Mouse (Mus musculus) gastrocnemius, postnatal 10 days (tissue): ENCODE measurements at regions not wholly inside any gene's neighbourhood (a gene's known extent, or its start where the extent isn't known, plus 50 kb on each side); places are given as distances from the start of the nearest gene placed in this dataset.
A peak's percentile ranks its signal among the peaks of the same experiment; 100 is the strongest.

Experiments used
- DNase-seq: peaks from one replicate; pipeline ENCODE4 v3.0.0; 2021; ENCODE audit warnings: mixed read lengths

DNA sequence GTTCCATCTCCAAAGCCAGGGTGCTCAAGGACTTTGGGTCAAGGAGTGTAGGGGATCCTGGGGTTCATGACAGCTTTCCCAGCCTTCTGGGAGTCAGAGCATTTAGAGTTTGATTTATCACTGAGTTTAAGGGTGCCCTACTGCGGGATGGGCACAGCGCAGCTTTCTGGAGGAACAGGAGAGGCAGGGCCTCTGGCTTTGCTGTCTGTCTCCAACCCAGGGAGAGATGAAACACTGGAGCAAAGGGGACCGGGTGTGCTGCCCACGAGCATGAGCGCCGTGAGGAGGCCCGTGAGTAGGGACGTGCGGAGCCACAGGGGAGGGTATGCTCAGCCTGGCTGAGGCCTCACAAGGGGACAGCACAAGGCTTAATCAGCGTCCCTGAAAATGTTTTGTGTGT is 89.1 kb upstream of the Tmem189 start:
- no peak for DNase-seq

- no peak for DNase-seq
Observed at GRCm38 (mm10) chr2:167778271-167778670, 88.6 kb upstream of the Tmem189 start.

GRCm38 (mm10) chr2:167777331-167778085 is 87.9 kb upstream of the Tmem189 start:
- peak; percentile 77 for DNase-seq

GRCm38 (mm10) chr2:167776251-167777168 is 86.9 kb upstream of the Tmem189 start:
- DNase-seq, result no peak

DNA sequence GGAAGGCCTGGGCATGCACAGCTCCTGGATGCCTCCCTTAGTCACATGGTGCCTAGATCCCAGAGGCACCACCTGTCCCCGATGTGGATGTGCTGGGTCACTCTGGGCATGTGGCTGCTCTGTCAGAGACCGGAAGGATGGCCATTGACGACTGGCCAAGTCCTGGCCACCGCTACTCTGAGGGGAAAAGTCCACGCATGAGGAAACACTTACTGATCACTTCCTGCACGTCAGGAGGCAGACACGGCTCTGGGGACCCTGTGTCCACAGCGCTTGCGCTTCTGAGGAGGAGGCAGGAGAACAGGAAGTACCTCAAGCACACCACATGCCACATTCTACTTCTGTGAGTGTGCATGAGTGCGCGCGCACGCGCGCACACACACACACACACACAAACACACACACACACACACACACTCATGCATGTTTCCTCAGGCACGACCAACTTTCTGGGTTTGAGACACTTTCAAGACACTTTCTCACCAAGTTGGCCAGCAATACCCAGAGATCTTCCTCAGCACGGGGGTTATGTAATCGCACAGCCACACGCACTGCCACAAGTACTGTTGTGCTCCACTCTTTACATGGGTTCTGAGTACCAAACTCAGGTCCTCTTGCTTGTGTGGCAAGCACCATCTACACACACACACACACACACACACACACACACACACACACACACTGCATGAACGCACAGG is 85.7 kb upstream of the Tmem189 start:
- no peak for DNase-seq

DNA sequence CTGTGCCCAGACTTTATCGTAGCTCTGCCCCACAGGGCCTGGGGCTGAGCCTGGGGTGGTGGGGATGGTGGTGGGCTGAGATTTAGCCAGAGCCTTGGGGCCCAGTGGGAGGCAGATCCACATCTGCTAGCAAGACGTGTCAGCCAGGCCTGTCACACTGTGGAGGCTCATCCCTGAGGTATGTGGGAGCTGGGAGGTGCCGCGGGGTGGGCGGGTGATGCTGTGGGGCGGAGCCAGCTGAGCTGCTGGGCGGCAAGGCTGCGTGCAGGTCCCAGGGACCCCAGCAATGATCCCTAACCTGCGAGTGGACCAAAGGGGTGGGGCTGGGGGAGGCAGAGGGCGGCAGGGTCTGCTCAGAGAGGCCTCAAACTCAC is 85.2 kb upstream of the Tmem189 start:
- no peak for DNase-seq

DNA sequence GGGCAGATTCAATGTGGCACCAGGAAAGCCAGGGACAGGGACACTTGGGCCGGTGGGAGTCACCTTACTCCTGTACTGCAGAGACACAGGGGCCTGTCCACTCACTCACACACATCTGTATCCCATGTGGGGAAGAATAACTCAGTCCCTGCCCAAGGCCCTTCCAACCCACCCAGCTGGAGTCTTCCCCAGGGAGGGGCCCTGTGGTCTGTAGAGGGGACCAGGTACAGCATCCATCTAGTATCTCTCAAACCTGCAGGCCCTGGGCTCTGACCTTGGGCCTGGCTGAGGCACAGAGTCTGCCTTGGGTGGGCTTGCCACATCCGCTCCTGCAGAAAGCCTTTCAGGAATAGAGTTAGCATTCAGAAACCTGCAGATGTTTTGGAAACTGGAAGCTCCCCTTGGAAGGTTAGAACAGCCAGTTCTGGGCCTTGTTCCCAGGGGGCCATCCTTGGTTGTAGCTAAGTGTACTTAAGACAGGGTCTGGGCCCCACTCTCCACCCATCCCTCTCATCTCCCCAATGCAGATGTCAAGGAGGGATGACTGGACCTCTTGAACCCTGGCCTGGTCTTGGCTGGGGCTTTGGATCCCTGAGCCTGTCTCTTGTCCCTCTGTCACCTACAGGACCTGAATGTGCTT is 84.7 kb upstream of the Tmem189 start:
- no peak for DNase-seq

- no peak for DNase-seq
Observed at GRCm38 (mm10) chr2:167772834-167773233, 83.2 kb upstream of the Tmem189 start.

- no peak for DNase-seq
Observed at GRCm38 (mm10) chr2:167767962-167768361, 78.3 kb upstream of the Tmem189 start.

DNA sequence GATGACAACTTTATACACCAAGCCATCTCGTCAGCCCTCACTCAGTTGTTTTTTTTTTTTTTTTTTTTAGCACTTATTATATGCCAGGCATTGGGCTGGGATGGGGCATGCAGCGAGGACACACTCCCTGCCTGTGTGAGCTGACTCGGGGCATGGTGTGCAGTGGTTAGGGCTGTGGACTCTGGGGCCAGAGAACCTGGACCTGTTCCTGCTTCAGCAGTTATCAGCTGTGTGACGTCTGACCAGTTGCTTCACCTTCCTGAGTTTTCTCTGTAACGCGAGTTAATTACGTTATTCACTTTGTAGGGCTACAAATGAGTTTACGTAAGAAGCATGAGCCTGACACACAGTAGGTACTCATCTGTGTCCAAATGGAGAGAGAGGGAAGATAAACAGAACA is 77.7 kb upstream of the Tmem189 start:
- DNase-seq, result no peak

- DNase-seq, result no peak
Observed at GRCm38 (mm10) chr2:167765811-167766210, 76.2 kb upstream of the Tmem189 start.

- DNase-seq, result peak; percentile 87
Observed at GRCm38 (mm10) chr2:167765072-167765800, 75.6 kb upstream of the Tmem189 start.

DNA sequence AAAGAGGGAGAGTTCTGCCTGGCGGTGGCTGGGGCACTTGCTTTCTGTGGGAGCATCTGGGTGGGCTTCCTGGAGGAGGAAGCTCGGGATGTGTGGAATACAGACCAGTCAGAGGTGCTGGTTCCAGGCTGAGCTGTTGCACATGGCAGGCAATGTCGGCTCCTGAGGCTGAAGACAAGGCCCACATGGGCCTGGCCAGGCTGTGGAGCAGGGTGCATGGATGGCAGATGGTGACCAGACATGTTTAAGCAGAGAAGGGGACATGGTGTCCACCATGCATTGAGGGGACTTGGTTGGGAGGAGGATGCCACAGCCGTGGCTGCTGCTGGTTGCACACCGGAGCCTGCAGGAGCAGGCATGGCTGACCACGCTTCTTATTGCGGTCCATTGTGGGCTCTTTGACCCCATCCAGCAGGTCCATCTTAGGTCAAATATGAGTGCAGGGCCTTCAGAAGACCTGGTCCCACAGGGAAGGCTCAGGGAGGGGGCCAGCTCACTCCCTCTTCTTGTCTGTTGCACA is 74.3 kb upstream of the Tmem189 start:
- no peak for DNase-seq

DNA sequence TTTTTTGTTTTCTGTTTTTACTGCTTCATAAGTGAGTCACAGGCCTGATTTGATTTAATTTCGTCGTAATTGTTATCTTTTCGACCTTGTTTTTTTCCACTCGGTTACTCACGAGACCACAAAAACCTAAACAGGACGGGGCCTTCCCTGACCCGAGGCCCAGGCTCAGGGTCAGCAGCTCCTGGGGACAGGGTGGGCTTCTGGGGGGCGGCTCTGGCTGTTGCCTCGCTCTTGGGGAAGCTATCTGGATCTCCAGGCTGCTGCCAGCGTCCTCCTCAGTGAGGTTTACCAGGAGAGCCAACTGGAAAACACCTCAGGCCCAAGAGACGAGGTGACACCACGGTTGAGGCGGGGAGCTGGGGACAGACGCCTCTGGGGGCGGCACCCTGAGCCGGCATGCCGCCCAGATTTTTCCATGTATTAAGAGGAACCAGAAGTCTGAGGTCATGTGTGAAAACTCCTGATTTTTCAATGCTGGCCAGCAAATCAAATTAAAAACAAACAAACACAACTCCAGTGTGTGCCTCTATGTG is 71.8 kb upstream of the Tmem189 start:
- DNase-seq, result no peak

- DNase-seq, result no peak
Observed at GRCm38 (mm10) chr2:167760681-167761403, 71.2 kb upstream of the Tmem189 start.

- DNase-seq, result no peak
Observed at GRCm38 (mm10) chr2:167759603-167760390, 70.2 kb upstream of the Tmem189 start.

DNA sequence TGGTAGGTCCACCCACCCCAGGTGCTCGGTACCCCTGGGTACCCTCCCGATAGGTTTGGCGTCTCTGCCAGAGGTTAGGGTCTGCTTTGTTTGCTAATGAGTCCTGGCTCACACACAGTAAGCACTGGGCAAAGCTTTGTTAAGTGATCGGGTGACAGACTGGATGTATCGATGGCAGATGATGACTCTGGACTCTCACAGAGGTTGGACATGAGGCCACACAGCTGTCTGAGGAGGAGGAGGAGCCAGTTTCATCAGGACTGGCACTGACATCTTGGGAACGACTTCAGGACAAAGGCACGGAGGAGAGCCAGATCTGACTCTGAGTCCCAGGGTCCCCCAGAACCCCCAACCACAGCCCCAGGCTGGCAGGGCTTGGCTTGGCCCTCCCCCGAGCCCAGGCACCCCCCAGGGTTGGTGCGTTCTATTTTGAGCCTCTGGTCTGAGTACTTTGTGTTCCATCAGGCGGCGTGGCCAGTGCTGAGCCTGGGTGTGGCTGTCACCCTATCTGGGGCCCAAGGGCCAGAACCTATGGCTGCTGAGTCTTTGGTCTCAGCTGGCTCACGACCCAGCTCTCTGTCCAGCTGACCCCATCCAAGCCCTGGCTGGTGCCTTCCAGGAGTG is 67.6 kb upstream of the Tmem189 start:
- no peak for DNase-seq

GRCm38 (mm10) chr2:167756721-167757120 is 67.1 kb upstream of the Tmem189 start:
- DNase-seq, result no peak

GRCm38 (mm10) chr2:167754929-167755551 is 65.4 kb upstream of the Tmem189 start:
- no peak for DNase-seq
